Mouse (Mus musculus): ENCODE measurements around the gene Siae.

DNA sequence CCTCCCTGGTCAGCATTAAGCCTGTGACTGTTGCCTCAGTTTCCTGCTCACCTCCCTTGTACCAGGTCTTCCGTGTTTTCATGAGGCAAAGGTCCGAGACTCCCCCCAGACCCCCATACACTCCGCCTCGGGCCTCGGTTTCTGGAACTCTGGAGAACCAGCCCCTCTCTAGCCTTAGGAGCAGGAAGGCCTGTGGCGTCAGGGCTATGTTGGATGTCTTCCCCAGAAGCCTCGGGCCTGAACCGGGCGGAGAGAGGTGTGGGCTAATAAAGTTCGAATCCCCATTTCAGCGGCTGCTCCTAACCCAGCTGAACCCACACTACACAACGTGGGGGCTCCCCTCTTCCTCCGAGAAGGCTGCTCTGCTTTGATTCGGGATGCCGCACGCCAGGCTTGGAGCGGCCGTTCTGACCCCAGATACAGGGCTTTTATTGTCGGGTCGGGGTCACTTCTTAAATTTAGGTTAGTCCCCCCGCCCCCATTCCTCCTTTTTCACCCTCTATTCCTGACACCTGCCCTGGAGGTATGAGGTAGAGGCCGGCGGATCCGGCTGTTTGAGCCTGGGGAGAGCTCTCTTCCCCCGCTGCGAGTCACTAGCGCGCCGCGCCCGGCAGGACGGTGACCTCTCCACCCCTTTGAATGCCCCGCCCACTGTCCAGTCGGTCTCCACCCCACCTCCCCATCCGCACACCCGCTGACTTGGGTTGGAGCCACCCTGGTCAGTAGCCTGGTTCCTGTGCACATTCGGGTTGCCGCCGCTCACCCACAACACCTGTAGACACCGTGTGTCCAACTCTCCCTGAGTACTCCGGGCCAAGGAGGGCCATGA, 27.9 kb upstream of the Siae start, which contains the start of gene Esam:
- TF ChIP-seq CTCF (conservative IDR thresholded peaks at IDR 0.05; ENCODE audit: low read length) (no peak), POU5F1 (IDR thresholded peaks at IDR 0.05; ENCODE audit: borderline replicate concordance, low read length) (no peak)

Measured in E14TG2a.4 (cell line).